Mouse (Mus musculus) brain, embryonic 14.5 days (tissue): ENCODE data around the gene Calcb.

Experiments used
- CTCF ChIP-seq: fragments of 200-500 bp; IDR thresholded peaks from 2 replicates; pipeline ENCODE4 v1.5.1; 2012; ENCODE audit warnings: inconsistent platforms, mild to moderate bottlenecking, moderate library complexity, borderline replicate concordance; ENCODE audit not compliant: insufficient read depth, insufficient read length; ENCODE audit errors: extremely low read depth
- POLR2A ChIP-seq: fragments of 200-500 bp; IDR thresholded peaks from 2 replicates; pipeline ENCODE4 v1.6.1; 2012; ENCODE audit warnings: mild to moderate bottlenecking, inconsistent platforms, borderline replicate concordance; ENCODE audit not compliant: poor library complexity, insufficient read depth, insufficient read length, severe bottlenecking; ENCODE audit errors: extremely low read depth

DNA sequence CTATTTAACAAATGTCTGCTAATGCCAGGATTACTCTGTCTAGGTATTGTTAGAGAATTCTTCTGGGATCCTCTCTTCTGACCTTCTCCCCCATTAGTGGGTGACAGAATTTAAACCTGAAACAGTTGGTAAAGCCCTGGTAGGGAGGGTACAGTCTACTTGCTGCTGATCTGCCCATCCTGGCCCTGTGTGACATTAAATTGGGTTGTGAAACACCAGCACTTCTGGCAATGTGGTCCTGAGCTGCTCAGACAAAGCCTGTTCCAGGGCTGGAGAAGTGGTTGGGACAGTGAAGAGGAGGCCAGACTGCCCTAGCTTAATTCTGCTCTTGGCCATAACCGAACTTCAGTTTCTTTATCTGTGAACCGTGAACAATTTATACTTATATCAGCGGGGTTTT lies 52.1 kb downstream of the Calcb start:
- TF ChIP-seq POLR2A (no peak), CTCF (no peak)
